Mouse (Mus musculus): ENCODE measurements around the gene Maml3.

- no peak for TF ChIP-seq CTCF (IDR thresholded peaks at IDR 0.05; ENCODE audit: low read depth, low read length)
- TF ChIP-seq POLR2A (IDR thresholded peaks at IDR 0.05; ENCODE audit: borderline replicate concordance, low read depth, low read length), result no peak
Observed at GRCm38 (mm10) chr3:51876729-51877128, 228.1 kb downstream of the Maml3 start.
